Mouse (Mus musculus) myocyte (in vitro differentiated cells): Measurements from ENCODE around the gene Farp1. TPM values are rescaled to one million over a fixed set of nuclear protein-coding genes. Genes with fewer than 3 reads are reported as not detected.
A peak's percentile ranks its signal among the peaks of the same experiment; 100 is the strongest.
"Not testable (repeated sequence)": the region's sequence is repeated elsewhere in the genome, so short reads cannot be mapped to it uniquely, and the experiment has no call there.

Source experiments
- H3K27me3 ChIP-seq: one replicate; pipeline ENCODE4 v1.6.1; 2011; ENCODE audit not compliant: control insufficient read depth, insufficient read depth, insufficient read length
- H3K36me3 ChIP-seq: one replicate; pipeline ENCODE4 v1.6.1; 2011; ENCODE audit not compliant: control insufficient read depth, insufficient read depth
- H3K4me2 ChIP-seq: one replicate; pipeline ENCODE4 v1.6.1; 2011; ENCODE audit warnings: low read depth, control low read depth
- H3K4me3 ChIP-seq: one replicate; pipeline ENCODE4 v1.5.1; 2011; ENCODE audit warnings: mild to moderate bottlenecking, control low read depth, moderate library complexity
- H3K79me2 ChIP-seq: one replicate; pipeline ENCODE4 v1.6.1; 2011; ENCODE audit not compliant: control insufficient read depth, insufficient read depth
- H3ac ChIP-seq: one replicate; pipeline ENCODE4 v1.6.1; 2011; ENCODE audit not compliant: control insufficient read depth, insufficient read length
- CEBPB ChIP-seq: IDR thresholded peaks from 2 replicates; pipeline ENCODE4 v1.6.1; 2011; ENCODE audit warnings: mild to moderate bottlenecking, moderate library complexity; ENCODE audit not compliant: poor library complexity, insufficient read depth, severe bottlenecking
- E2F4 ChIP-seq: IDR thresholded peaks from one replicate; pipeline ENCODE4 v1.6.1; 2011; ENCODE audit warnings: mild to moderate bottlenecking, control low read depth, moderate library complexity; ENCODE audit not compliant: insufficient read depth
- MAX ChIP-seq: IDR thresholded peaks from one replicate; pipeline ENCODE4 v1.6.1; 2011; ENCODE audit warnings: low read depth, mild to moderate bottlenecking, control low read depth
- MYOD1 ChIP-seq, 3 experiments: IDR thresholded peaks; one replicate each; pipeline ENCODE4 v1.6.1; 2011; ENCODE audit warnings: control low read depth in 2 of 3, low read depth in 2 of 3, mild to moderate bottlenecking in 2 of 3, moderate library complexity in 1 of 3; ENCODE audit not compliant: insufficient read length in 2 of 3, control insufficient read depth in 1 of 3
- MYOG ChIP-seq, 3 experiments: IDR thresholded peaks; one replicate each; pipeline ENCODE4 v1.6.1; 2011; ENCODE audit warnings: control low read depth in 2 of 3, low read depth in 2 of 3, mild to moderate bottlenecking in 2 of 3; ENCODE audit not compliant: insufficient read length in 2 of 3, control insufficient read depth in 1 of 3, insufficient read depth in 1 of 3
- POLR2A ChIP-seq: IDR thresholded peaks from one replicate; pipeline ENCODE4 v1.6.1; 2011; ENCODE audit warnings: low read depth, mild to moderate bottlenecking, control low read depth, moderate library complexity; ENCODE audit not compliant: insufficient read length
- POLR2AphosphoS2 ChIP-seq: IDR thresholded peaks from one replicate; pipeline ENCODE4 v1.6.1; 2011; ENCODE audit warnings: low read depth, control low read depth; ENCODE audit not compliant: insufficient read length
- REST ChIP-seq: IDR thresholded peaks from one replicate; pipeline ENCODE4 v1.6.1; 2011; ENCODE audit warnings: mild to moderate bottlenecking, control low read depth, moderate library complexity; ENCODE audit not compliant: insufficient read depth, insufficient read length
- SRF ChIP-seq: IDR thresholded peaks from one replicate; pipeline ENCODE4 v1.6.1; 2011; ENCODE audit warnings: low read depth; ENCODE audit not compliant: control insufficient read depth, insufficient read length
- TCF12 ChIP-seq: IDR thresholded peaks from one replicate; pipeline ENCODE4 v1.6.1; 2011; ENCODE audit warnings: mild to moderate bottlenecking, control low read depth; ENCODE audit not compliant: poor library complexity, insufficient read depth, severe bottlenecking
- TCF3 ChIP-seq: IDR thresholded peaks from one replicate; pipeline ENCODE4 v1.6.1; 2011; ENCODE audit warnings: low read depth, control low read depth; ENCODE audit not compliant: insufficient read length
- USF1 ChIP-seq: IDR thresholded peaks from one replicate; pipeline ENCODE4 v1.6.1; 2011; ENCODE audit warnings: low read depth, mild to moderate bottlenecking, control low read depth, moderate library complexity
- polyA plus RNA-seq: library from polyadenylated mRNA; unstranded; fragments of >200 nt; fragmentation: generic; extraction: Trizol; gene quantifications from one replicate; pipeline ENCODE4 v1.2.1, GENCODE M21; 2012; ENCODE audit warnings: missing spikeins

The Farp1 gene
- polyA plus RNA-seq, 1 experiment = 29.7 TPM

DNA sequence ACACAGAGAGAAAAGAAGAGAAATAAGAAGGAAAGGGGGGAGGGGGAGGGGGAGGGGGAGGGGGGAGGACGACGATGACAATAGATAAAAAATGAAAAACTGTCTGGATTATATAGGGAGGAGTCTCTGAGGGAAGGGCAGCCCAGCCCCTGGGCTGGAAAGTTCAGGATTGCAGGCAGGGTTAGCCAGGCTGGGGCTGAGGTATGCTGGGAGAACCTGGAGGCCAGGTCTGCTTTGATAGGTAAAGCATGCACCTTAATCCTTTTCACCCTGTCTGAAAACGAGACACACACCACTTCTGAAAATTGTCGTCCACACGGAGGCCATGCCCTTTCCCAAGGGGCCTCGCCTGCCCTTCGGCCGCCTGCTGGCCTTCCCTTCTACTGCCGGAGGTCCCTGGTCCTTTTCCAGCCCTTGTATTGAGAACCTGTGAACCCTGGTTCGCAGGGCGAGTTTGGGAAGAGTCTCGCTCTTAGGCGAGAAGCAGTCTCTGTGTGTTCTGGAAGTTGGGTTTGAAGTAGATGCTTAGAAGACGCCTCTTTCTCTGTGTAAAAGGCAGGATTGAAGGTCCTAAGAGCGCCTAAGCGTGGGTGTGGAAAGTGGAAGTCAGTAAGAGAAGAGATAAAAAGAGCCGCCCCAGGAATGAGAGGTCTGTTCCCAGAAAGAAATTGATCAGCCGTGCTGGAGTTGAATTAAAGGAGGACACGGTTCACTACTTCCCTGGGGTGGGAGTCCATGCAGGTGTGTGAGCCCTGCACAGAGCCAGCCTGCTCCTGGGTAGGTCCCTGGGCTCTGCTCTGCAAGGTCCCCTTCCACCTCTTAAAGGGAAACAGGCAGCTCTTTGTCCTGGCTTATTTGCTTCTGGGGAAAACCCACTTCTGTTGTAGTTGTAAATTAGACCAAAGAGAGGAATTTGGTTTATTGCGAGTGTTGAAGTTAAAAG lies 94.1 kb downstream of the Farp1 start:
- Histone ChIP-seq H3K36me3 (no peaks in the 10 kb centered on the region), H3K27me3 (no peaks in the 10 kb centered on the region), H3K4me2 (no peak overlapping the region), H3K4me3 (no peak overlapping the region), H3K79me2 (peaks cover 41% of the 10 kb centered on the region), H3ac (no peak overlapping the region)
- no peak for TF ChIP-seq E2F4
- TF ChIP-seq MYOD1 (IDR thresholded peaks at IDR 0.05; ENCODE audit: control insufficient read depth in 1 of 3, insufficient read length in 2 of 3, low read depth in 2 of 3) = no peak
- TF ChIP-seq POLR2AphosphoS2 = no peak
- TF ChIP-seq TCF12 = no peak
- TF ChIP-seq MYOG (IDR thresholded peaks at IDR 0.05; ENCODE audit: control insufficient read depth in 1 of 3, insufficient read depth in 1 of 3, insufficient read length in 2 of 3, low read depth in 2 of 3) = no peak
- TF ChIP-seq MAX = no peak
- TF ChIP-seq SRF = no peak
- TF ChIP-seq CEBPB = no peak
- TF ChIP-seq REST = no peak
- no peak for TF ChIP-seq POLR2A
- no peak for TF ChIP-seq TCF3
- TF ChIP-seq USF1 = no peak

- not testable (repeated sequence) for H3K27me3 ChIP-seq, H3K4me2 ChIP-seq, H3ac ChIP-seq, H3K4me3 ChIP-seq, H3K36me3 ChIP-seq
- peaks cover 35% of the 10 kb centered on the region for H3K79me2 ChIP-seq
Observed at GRCm38 (mm10) chr14:121130351-121130750, 95.4 kb downstream of the Farp1 start.

DNA sequence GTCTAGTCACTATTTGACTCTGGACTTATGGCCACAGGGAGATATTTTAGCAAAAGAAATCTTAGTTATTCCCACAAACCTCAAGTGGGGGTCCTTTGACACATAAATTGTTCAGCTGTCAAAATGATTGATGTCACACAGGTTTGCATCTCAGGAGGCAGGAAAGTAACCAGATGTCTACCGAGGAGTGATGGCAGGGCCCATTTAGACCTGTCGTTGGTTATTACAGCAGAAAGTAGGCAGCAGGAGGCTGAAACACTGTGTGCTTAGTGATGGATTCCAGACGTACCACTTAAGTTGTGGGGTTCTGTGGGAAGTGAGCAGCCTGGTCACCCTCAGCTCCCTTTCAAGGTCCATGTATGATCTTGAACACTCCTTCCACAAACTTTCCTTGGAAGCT lies 99.4 kb downstream of the Farp1 start:
- Histone ChIP-seq H3K27me3 (no peaks in the 10 kb centered on the region), H3K36me3 (no peaks in the 10 kb centered on the region), H3K4me3 (no peak overlapping the region), H3K79me2 (peaks cover 12% of the 10 kb centered on the region), H3ac (no peak overlapping the region), H3K4me2 (peak overlapping the region; percentile 24)
- peak in 2 of 3 experiments; percentile 33 to 43 for TF ChIP-seq MYOD1 (IDR thresholded peaks at IDR 0.05; ENCODE audit: control insufficient read depth in 1 of 3, insufficient read length in 2 of 3, low read depth in 2 of 3)
- TF ChIP-seq MAX = no peak
- no peak for TF ChIP-seq POLR2A

DNA sequence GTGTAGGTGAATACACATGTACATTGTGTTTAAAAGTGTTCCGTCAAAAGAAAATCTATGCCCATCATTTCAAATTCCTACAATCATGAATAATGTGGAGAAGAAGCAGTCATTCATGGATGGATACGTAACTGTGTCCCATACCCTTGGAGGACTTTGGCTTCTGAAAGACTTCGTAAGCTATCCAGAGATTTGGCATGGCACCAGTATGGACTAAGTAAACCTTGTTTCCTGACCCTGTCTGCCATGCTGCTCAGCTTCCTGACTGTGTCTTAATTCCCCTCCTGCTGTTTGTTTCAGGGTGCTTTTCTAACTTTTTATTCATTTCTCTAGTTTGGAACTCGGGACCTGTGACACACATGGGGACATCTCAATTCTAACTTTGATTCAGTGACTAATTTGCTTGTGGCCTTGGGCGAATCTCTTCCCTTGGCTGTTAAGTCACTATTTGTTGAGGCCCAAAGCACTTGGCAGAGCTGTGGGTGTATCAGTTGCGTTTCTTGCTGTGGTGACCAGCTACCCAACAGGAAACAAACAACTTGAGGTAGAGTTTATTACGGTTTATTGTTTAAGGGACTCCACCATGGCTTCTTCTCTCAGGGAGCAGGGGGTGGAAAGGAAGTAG lies 108.9 kb downstream of the Farp1 start:
- TF ChIP-seq POLR2A (no peak), SRF (no peak), POLR2AphosphoS2 (no peak), MYOD1 (IDR thresholded peaks at IDR 0.05; ENCODE audit: control insufficient read depth in 1 of 3, insufficient read length in 2 of 3, low read depth in 2 of 3) (no peak), MAX (no peak), TCF3 (no peak), TCF12 (no peak), CEBPB (no peak), MYOG (IDR thresholded peaks at IDR 0.05; ENCODE audit: control insufficient read depth in 1 of 3, insufficient read depth in 1 of 3, insufficient read length in 2 of 3, low read depth in 2 of 3) (no peak), REST (no peak), USF1 (no peak), E2F4 (no peak)
- no peak overlapping the region for H3K4me2 ChIP-seq
- no peaks in the 10 kb centered on the region for H3K27me3 ChIP-seq
- H3ac ChIP-seq = no peak overlapping the region
- peaks cover 3% of the 10 kb centered on the region for H3K36me3 ChIP-seq
- no peak overlapping the region for H3K4me3 ChIP-seq
- peaks cover 11% of the 10 kb centered on the region for H3K79me2 ChIP-seq

- H3K79me2 ChIP-seq = peaks cover 11% of the 10 kb centered on the region
- peaks cover 3% of the 10 kb centered on the region for H3K36me3 ChIP-seq
- H3K27me3 ChIP-seq = no peaks in the 10 kb centered on the region
- H3K4me2 ChIP-seq = no peak overlapping the region
- no peak overlapping the region for H3K4me3 ChIP-seq
- TF ChIP-seq TCF3 (no peak), CEBPB (no peak), POLR2AphosphoS2 (no peak), E2F4 (no peak)
- H3ac ChIP-seq = no peak overlapping the region
Observed at GRCm38 (mm10) chr14:121144496-121144895, 109.5 kb downstream of the Farp1 start.
